Mouse (Mus musculus) limb, embryonic 12.5 days (tissue): ENCODE measurements around the gene Mlx. TPM values are rescaled to one million over a fixed set of nuclear protein-coding genes. Genes with fewer than 3 reads are reported as not detected.
A peak's percentile ranks its signal among the peaks of the same experiment; 100 is the strongest.

Experiments
- ATAC-seq: fragments of 200-750 bp; cut with Nextera tagmentation; 2 replicates; pipeline ENCODE4 v1.8.0; 2017; ENCODE audit warnings: low read depth, moderate TSS enrichment; ENCODE audit not compliant: insufficient number of reproducible peaks, insufficient read depth, low FRiP score, low TSS enrichment
- H3K27ac ChIP-seq: fragments of 300-500 bp; sonication (generic); 2 replicates; pipeline ENCODE4 v1.5.1; 2016; ENCODE audit warnings: mild to moderate bottlenecking, moderate library complexity
- H3K27me3 ChIP-seq: fragments of 300-500 bp; sonication (generic); 2 replicates; pipeline ENCODE4 v1.6.1; 2016; ENCODE audit warnings: mild to moderate bottlenecking, moderate library complexity
- H3K36me3 ChIP-seq: fragments of 300-500 bp; sonication (generic); 2 replicates; pipeline ENCODE4 v1.6.1; 2016; ENCODE audit warnings: mild to moderate bottlenecking, moderate library complexity
- H3K4me1 ChIP-seq: fragments of 300-500 bp; sonication (generic); replicated peaks from 2 replicates; pipeline ENCODE4 v1.6.1; 2016
- H3K4me2 ChIP-seq: fragments of 300-500 bp; sonication (generic); 2 replicates; pipeline ENCODE4 v1.6.1; 2016; ENCODE audit warnings: mild to moderate bottlenecking, moderate library complexity
- H3K4me3 ChIP-seq: fragments of 300-500 bp; sonication (generic); replicated peaks from 2 replicates; pipeline ENCODE4 v1.5.1; 2016; ENCODE audit warnings: mild to moderate bottlenecking
- H3K9ac ChIP-seq: fragments of 300-500 bp; sonication (generic); replicated peaks from 2 replicates; pipeline ENCODE4 v1.6.1; 2016; ENCODE audit warnings: mild to moderate bottlenecking, moderate library complexity
- H3K9me3 ChIP-seq: fragments of 300-500 bp; sonication (generic); 2 replicates; pipeline ENCODE4 v1.6.1; 2016; ENCODE audit warnings: mild to moderate bottlenecking, moderate library complexity
- WGBS: fragments of 180-500 bp; shearing (Covaris S2); methylation state at CpG from one replicate; pipeline ENCODE4 v1.1.7; 2016; 5-methylcytosine and 5-hydroxymethylcytosine counted together
- polyA plus RNA-seq: library from polyadenylated mRNA; unstranded; fragments of >200 nt; fragmentation: Nextera tagmentation; extraction: Ambion mirVana; gene quantifications from 2 replicates; pipeline ENCODE4 v1.2.1, GENCODE M21; 2016

The Mlx gene
- polyA plus RNA-seq, 1 experiment from 2014 or later: 43.1 TPM

- Histone ChIP-seq H3K27ac (no peak overlapping the region), H3K4me3 (no peak overlapping the region), H3K4me1 (0 out of 2 replicates have a peak, but pooled peaks cover 3% of the 10 kb centered on the region), H3K9ac (no peak overlapping the region), H3K36me3 (peaks cover 54% of the 10 kb centered on the region), H3K4me2 (no peak overlapping the region), H3K27me3 (no peaks in the 10 kb centered on the region), H3K9me3 (peaks cover 9% of the 10 kb centered on the region; the same call in 1 of the 2 replicates)
- WGBS: 89% methylated on average over 1 of the region's 1 CpGs
- no peak for ATAC-seq
Observed at GRCm38 (mm10) chr11:101127075-101127474, 40.0 kb downstream of the Mlx start.

- H3K36me3 ChIP-seq: peaks cover 34% of the 10 kb centered on the region
- H3K9me3 ChIP-seq: peaks cover 9% of the 10 kb centered on the region; the same call in 1 of the 2 replicates
- no peak overlapping the region for H3K27ac ChIP-seq
- H3K27me3 ChIP-seq: no peaks in the 10 kb centered on the region
- 85% methylated on average over 11 of the region's 11 CpGs for WGBS
- no peak overlapping the region for H3K4me2 ChIP-seq
- H3K4me1 ChIP-seq: 0 out of 2 replicates have a peak, but pooled peaks cover 3% of the 10 kb centered on the region
- ATAC-seq: no peak
- no peak overlapping the region for H3K9ac ChIP-seq
- no peak overlapping the region for H3K4me3 ChIP-seq
Observed at GRCm38 (mm10) chr11:101128996-101129577, 42.0 kb downstream of the Mlx start.

GRCm38 (mm10) chr11:101130056-101130756 lies 43.1 kb downstream of the Mlx start:
- no peak overlapping the region for H3K27ac ChIP-seq
- 0 out of 2 replicates have a peak, but pooled peaks cover 3% of the 10 kb centered on the region for H3K4me1 ChIP-seq
- H3K4me2 ChIP-seq: no peak overlapping the region
- peaks cover 9% of the 10 kb centered on the region; the same call in 1 of the 2 replicates for H3K9me3 ChIP-seq
- no peak overlapping the region for H3K9ac ChIP-seq
- H3K4me3 ChIP-seq: no peak overlapping the region
- H3K27me3 ChIP-seq: no peaks in the 10 kb centered on the region
- 43% methylated on average over 18 of the region's 18 CpGs for WGBS
- peaks cover 24% of the 10 kb centered on the region for H3K36me3 ChIP-seq
- no peak for ATAC-seq

GRCm38 (mm10) chr11:101131187-101131586 lies 44.1 kb downstream of the Mlx start:
- H3K4me3 ChIP-seq: no peak overlapping the region
- WGBS: 88% methylated on average over 2 of the region's 2 CpGs
- no peak for ATAC-seq

GRCm38 (mm10) chr11:101131701-101132100 lies 44.6 kb downstream of the Mlx start:
- WGBS: 91% methylated on average over 6 of the region's 6 CpGs

More at GRCm38 (mm10) chr11:101131187-101131586, 44.1 kb downstream of the Mlx start:
- H3K4me1 ChIP-seq: 0 out of 2 replicates have a peak, but pooled peaks cover 3% of the 10 kb centered on the region
- no peak overlapping the region for H3K27ac ChIP-seq
- no peak overlapping the region for H3K9ac ChIP-seq
- no peaks in the 10 kb centered on the region for H3K27me3 ChIP-seq
- H3K9me3 ChIP-seq: peaks cover 9% of the 10 kb centered on the region; the same call in 1 of the 2 replicates
- H3K36me3 ChIP-seq: peaks cover 14% of the 10 kb centered on the region
- H3K4me2 ChIP-seq: no peak overlapping the region

GRCm38 (mm10) chr11:101133037-101133436 lies 46.0 kb downstream of the Mlx start:
- Histone ChIP-seq H3K27me3 (no peaks in the 10 kb centered on the region), H3K9me3 (no peaks in the 10 kb centered on the region)
- no peak for ATAC-seq

More at GRCm38 (mm10) chr11:101131701-101132100, 44.6 kb downstream of the Mlx start:
- Histone ChIP-seq H3K4me2 (no peak overlapping the region), H3K4me1 (0 out of 2 replicates have a peak, but pooled peaks cover 3% of the 10 kb centered on the region), H3K36me3 (peaks cover 9% of the 10 kb centered on the region), H3K4me3 (no peak overlapping the region), H3K9me3 (peaks cover 7% of the 10 kb centered on the region; the same call in 1 of the 2 replicates), H3K9ac (no peak overlapping the region), H3K27me3 (no peaks in the 10 kb centered on the region), H3K27ac (no peak overlapping the region)
- no peak for ATAC-seq

GRCm38 (mm10) chr11:101134217-101134865 lies 47.3 kb downstream of the Mlx start:
- Histone ChIP-seq H3K36me3 (no peaks in the 10 kb centered on the region), H3K9me3 (no peaks in the 10 kb centered on the region), H3K27me3 (peaks cover 6% of the 10 kb centered on the region; the same call in 1 of the 2 replicates), H3K4me1 (0 out of 2 replicates have a peak, but pooled peaks cover 3% of the 10 kb centered on the region), H3K4me2 (no peak overlapping the region), H3K27ac (no peak overlapping the region), H3K4me3 (no peak overlapping the region), H3K9ac (no peak overlapping the region)
- 79% methylated on average over 13 of the region's 13 CpGs for WGBS
- ATAC-seq: no peak

More at GRCm38 (mm10) chr11:101133037-101133436, 46.0 kb downstream of the Mlx start:
- 79% methylated on average over 12 of the region's 12 CpGs for WGBS
- Histone ChIP-seq H3K27ac (no peak overlapping the region), H3K4me1 (0 out of 2 replicates have a peak, but pooled peaks cover 3% of the 10 kb centered on the region), H3K4me2 (no peak overlapping the region), H3K9ac (no peak overlapping the region), H3K4me3 (no peak overlapping the region), H3K36me3 (no peaks in the 10 kb centered on the region)

GRCm38 (mm10) chr11:101137000-101137399 lies 49.9 kb downstream of the Mlx start:
- Histone ChIP-seq H3K27me3 (peaks cover 26% of the 10 kb centered on the region), H3K4me1 (peaks cover 15% of the 10 kb centered on the region), H3K9ac (no peak overlapping the region), H3K4me3 (no peak overlapping the region), H3K36me3 (no peaks in the 10 kb centered on the region), H3K4me2 (no peak overlapping the region), H3K9me3 (no peaks in the 10 kb centered on the region), H3K27ac (no peak overlapping the region)
- WGBS: 84% methylated on average over 7 of the region's 7 CpGs
- ATAC-seq: no peak

GRCm38 (mm10) chr11:101138536-101139181 lies 51.6 kb downstream of the Mlx start:
- no peak overlapping the region for H3K27ac ChIP-seq
- H3K9ac ChIP-seq: no peak overlapping the region
- 21% methylated on average over 15 of the region's 15 CpGs for WGBS
- peak overlapping the region; percentile 41 for H3K4me2 ChIP-seq
- H3K9me3 ChIP-seq: no peaks in the 10 kb centered on the region
- H3K27me3 ChIP-seq: peaks cover 26% of the 10 kb centered on the region
- H3K36me3 ChIP-seq: no peaks in the 10 kb centered on the region
- H3K4me1 ChIP-seq: peaks cover 17% of the 10 kb centered on the region
- no peak for ATAC-seq
- H3K4me3 ChIP-seq: peak overlapping the region; percentile 12

- WGBS: 53% methylated on average over 27 of the region's 27 CpGs
- peak overlapping the region; percentile 82 for H3K27ac ChIP-seq
- H3K4me3 ChIP-seq: peak overlapping the region; percentile 26
- ATAC-seq: peak; percentile 50
- peak overlapping the region; percentile 47 for H3K9ac ChIP-seq
- peak overlapping the region; percentile 52 for H3K4me2 ChIP-seq
- no peaks in the 10 kb centered on the region for H3K36me3 ChIP-seq
- no peaks in the 10 kb centered on the region for H3K9me3 ChIP-seq
- peaks cover 26% of the 10 kb centered on the region for H3K27me3 ChIP-seq
- peaks cover 20% of the 10 kb centered on the region for H3K4me1 ChIP-seq
Observed at GRCm38 (mm10) chr11:101140164-101140819, 53.2 kb downstream of the Mlx start.
